Mouse (Mus musculus): ENCODE measurements around the gene Cntnap5a.

- TF ChIP-seq EP300 (IDR thresholded peaks at IDR 0.05; ENCODE audit: low read depth) (no peak), CTCF (IDR thresholded peaks at IDR 0.05; ENCODE audit: low read depth) (no peak)
Measured at GRCm38 (mm10) chr1:116216883-116217282, 532.3 kb downstream of the Cntnap5a start.
